Mouse (Mus musculus) limb, embryonic 12.5 days (tissue): Measurements from ENCODE around the gene Cacul1. TPM values are rescaled to one million over a fixed set of nuclear protein-coding genes. Genes with fewer than 3 reads are reported as not detected.

Experiments used
- ATAC-seq: fragments of 200-750 bp; cut with Nextera tagmentation; 2 replicates; pipeline ENCODE4 v1.8.0; 2017; ENCODE audit warnings: low read depth, moderate TSS enrichment; ENCODE audit not compliant: insufficient number of reproducible peaks, insufficient read depth, low FRiP score, low TSS enrichment
- H3K27ac ChIP-seq: fragments of 300-500 bp; sonication (generic); 2 replicates; pipeline ENCODE4 v1.5.1; 2016; ENCODE audit warnings: mild to moderate bottlenecking, moderate library complexity
- H3K27me3 ChIP-seq: fragments of 300-500 bp; sonication (generic); 2 replicates; pipeline ENCODE4 v1.6.1; 2016; ENCODE audit warnings: mild to moderate bottlenecking, moderate library complexity
- H3K36me3 ChIP-seq: fragments of 300-500 bp; sonication (generic); 2 replicates; pipeline ENCODE4 v1.6.1; 2016; ENCODE audit warnings: mild to moderate bottlenecking, moderate library complexity
- H3K4me1 ChIP-seq: fragments of 300-500 bp; sonication (generic); replicated peaks from 2 replicates; pipeline ENCODE4 v1.6.1; 2016
- H3K4me2 ChIP-seq: fragments of 300-500 bp; sonication (generic); 2 replicates; pipeline ENCODE4 v1.6.1; 2016; ENCODE audit warnings: mild to moderate bottlenecking, moderate library complexity
- H3K4me3 ChIP-seq: fragments of 300-500 bp; sonication (generic); replicated peaks from 2 replicates; pipeline ENCODE4 v1.5.1; 2016; ENCODE audit warnings: mild to moderate bottlenecking
- H3K9ac ChIP-seq: fragments of 300-500 bp; sonication (generic); replicated peaks from 2 replicates; pipeline ENCODE4 v1.6.1; 2016; ENCODE audit warnings: mild to moderate bottlenecking, moderate library complexity
- H3K9me3 ChIP-seq: fragments of 300-500 bp; sonication (generic); 2 replicates; pipeline ENCODE4 v1.6.1; 2016; ENCODE audit warnings: mild to moderate bottlenecking, moderate library complexity
- WGBS: fragments of 180-500 bp; shearing (Covaris S2); methylation state at CpG from one replicate; pipeline ENCODE4 v1.1.7; 2016; 5-methylcytosine and 5-hydroxymethylcytosine counted together
- polyA plus RNA-seq: library from polyadenylated mRNA; unstranded; fragments of >200 nt; fragmentation: Nextera tagmentation; extraction: Ambion mirVana; gene quantifications from 2 replicates; pipeline ENCODE4 v1.2.1, GENCODE M21; 2016

Gene Cacul1
- polyA plus RNA-seq, 1 experiment from 2014 or later = 32.9 TPM

DNA sequence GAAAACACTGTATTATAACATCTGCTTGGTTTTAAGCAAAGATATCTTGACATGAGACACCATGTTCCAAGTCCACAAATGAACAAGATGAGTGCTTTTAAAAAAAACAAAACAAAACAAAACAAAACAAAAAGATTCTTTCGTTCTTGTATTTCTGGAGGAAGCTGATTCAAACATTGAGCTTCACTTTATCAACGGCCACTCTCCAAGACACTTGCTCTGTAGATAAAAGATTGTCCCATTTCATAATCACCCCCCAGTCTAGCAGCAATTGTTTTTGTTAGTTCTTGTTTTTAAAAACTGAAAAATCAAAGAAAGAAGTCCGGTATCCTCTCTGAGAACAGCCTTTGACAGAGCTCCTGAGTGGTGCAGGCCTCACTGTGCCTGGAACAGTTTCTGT lies 52.2 kb downstream of the Cacul1 start:
- no peak overlapping the region for H3K4me3 ChIP-seq
- no peaks in the 10 kb centered on the region for H3K9me3 ChIP-seq
- no peaks in the 10 kb centered on the region for H3K27me3 ChIP-seq
- no peak overlapping the region for H3K9ac ChIP-seq
- ATAC-seq = no peak
- no peaks in the 10 kb centered on the region for H3K4me1 ChIP-seq
- peaks cover 65% of the 10 kb centered on the region for H3K36me3 ChIP-seq
- no peak overlapping the region for H3K4me2 ChIP-seq
- WGBS = 94% methylated on average over 3 of the region's 3 CpGs
- no peak overlapping the region for H3K27ac ChIP-seq

DNA sequence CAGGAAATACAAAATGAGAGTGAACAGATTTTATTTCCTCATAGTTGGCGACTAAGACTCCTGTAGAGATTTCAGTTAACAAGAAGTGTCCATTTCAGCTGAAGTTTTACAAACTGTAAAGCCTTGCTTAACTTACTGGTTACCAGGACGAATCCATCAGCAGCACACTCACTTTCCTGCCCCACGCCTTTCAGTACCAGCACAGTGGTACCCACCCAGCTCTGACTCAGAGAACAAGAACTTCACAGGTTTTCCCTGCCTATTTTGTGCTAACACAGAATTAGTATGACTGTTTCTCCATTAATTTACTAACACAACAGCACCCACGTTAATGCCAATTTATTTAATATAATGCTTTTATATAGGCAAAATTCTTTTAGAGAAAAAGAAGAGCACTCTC lies 53.9 kb downstream of the Cacul1 start:
- H3K36me3 ChIP-seq = peaks cover 55% of the 10 kb centered on the region
- no peak overlapping the region for H3K4me2 ChIP-seq
- no peak overlapping the region for H3K4me3 ChIP-seq
- H3K9ac ChIP-seq = no peak overlapping the region
- WGBS = 89% methylated on average over 4 of the region's 4 CpGs
- no peaks in the 10 kb centered on the region for H3K27me3 ChIP-seq
- no peaks in the 10 kb centered on the region for H3K4me1 ChIP-seq
- no peak for ATAC-seq
- H3K27ac ChIP-seq = no peak overlapping the region
- 0 out of 2 replicates have a peak, but pooled peaks cover 2% of the 10 kb centered on the region for H3K9me3 ChIP-seq

DNA sequence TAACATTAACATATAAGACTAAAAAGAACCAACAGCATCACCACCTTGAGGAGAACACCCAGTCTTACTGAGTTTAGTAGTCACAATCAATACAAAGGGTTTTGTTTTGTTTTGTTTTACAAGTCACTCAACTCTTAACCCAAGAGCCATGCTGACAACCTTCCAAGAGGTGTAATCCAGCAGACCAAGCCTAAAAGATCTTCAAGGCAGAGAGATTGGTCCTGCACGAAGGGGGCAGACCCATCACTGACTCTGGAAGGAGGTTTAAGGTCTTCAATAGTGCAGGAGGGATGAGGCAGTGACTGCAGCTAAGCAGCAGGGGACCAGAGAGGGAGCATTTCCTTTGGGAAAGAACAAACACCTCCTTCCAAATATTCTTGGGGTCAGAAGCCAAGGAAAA lies 55.7 kb downstream of the Cacul1 start:
- H3K4me2 ChIP-seq = no peak overlapping the region
- H3K36me3 ChIP-seq = peaks cover 42% of the 10 kb centered on the region
- no peak overlapping the region for H3K9ac ChIP-seq
- H3K4me1 ChIP-seq = no peaks in the 10 kb centered on the region
- no peak overlapping the region for H3K4me3 ChIP-seq
- no peak overlapping the region for H3K27ac ChIP-seq
- ATAC-seq = no peak
- 73% methylated on average over 1 of the region's 1 CpGs for WGBS
- 0 out of 2 replicates have a peak, but pooled peaks cover 2% of the 10 kb centered on the region for H3K9me3 ChIP-seq
- H3K27me3 ChIP-seq = no peaks in the 10 kb centered on the region

DNA sequence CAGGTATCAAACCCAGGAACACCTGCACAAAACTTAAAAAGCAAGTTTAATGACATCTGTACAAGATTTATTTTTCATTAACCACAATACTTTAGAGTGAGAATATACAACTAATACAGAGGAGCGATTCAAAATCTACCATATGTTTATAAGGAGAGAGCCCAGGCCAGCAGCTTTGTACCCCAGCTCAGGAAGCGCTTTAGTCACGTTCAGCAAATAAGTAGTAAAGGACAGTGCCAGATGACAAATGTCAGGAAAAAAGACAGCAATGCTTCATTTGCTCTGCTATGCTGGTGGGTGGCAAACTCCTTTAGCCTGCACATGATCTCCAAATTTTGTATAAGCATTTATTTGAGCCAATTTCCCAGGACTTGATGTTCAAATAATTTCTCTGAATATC lies 56.1 kb downstream of the Cacul1 start:
- Histone ChIP-seq H3K36me3 (peaks cover 38% of the 10 kb centered on the region), H3K27me3 (no peaks in the 10 kb centered on the region), H3K4me3 (no peak overlapping the region), H3K4me1 (no peaks in the 10 kb centered on the region), H3K4me2 (no peak overlapping the region), H3K27ac (no peak overlapping the region), H3K9ac (no peak overlapping the region), H3K9me3 (0 out of 2 replicates have a peak, but pooled peaks cover 2% of the 10 kb centered on the region)
- no peak for ATAC-seq
- 89% methylated on average over 3 of the region's 3 CpGs for WGBS

GRCm38 (mm10) chr19:60520131-60520530 lies 60.7 kb downstream of the Cacul1 start:
- Histone ChIP-seq H3K9me3 (0 out of 2 replicates have a peak, but pooled peaks cover 2% of the 10 kb centered on the region), H3K36me3 (peaks cover 6% of the 10 kb centered on the region), H3K27me3 (no peaks in the 10 kb centered on the region), H3K4me2 (no peak overlapping the region), H3K27ac (no peak overlapping the region), H3K9ac (no peak overlapping the region), H3K4me1 (no peaks in the 10 kb centered on the region), H3K4me3 (no peak overlapping the region)
- 81% methylated on average over 3 of the region's 3 CpGs for WGBS
- no peak for ATAC-seq

DNA sequence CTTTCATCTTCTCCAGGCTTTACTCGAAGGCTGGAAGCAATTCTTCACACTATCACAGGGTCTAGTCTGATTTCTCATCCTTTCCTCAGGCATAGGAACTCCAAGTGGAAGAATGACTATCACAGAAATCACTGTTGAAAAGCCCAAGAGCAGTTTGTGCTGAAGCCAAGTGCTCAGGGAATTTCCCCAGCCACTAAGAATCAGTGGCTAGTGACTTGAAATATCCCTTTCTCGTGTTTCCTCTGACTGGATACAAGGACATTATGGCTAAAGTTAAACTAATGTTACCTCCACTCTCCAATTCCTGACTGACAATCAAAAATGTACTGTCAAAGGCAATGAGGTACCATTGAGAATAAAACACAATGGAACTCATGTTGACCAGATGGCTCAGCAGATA lies 65.8 kb downstream of the Cacul1 start:
- Histone ChIP-seq H3K36me3 (no peaks in the 10 kb centered on the region), H3K27me3 (no peaks in the 10 kb centered on the region), H3K27ac (no peak overlapping the region), H3K9me3 (no peaks in the 10 kb centered on the region), H3K4me3 (no peak overlapping the region), H3K4me2 (no peak overlapping the region), H3K4me1 (no peaks in the 10 kb centered on the region), H3K9ac (no peak overlapping the region)
- no peak for ATAC-seq
- WGBS = 68% methylated on average over 2 of the region's 2 CpGs

GRCm38 (mm10) chr19:60513431-60513830 lies 67.4 kb downstream of the Cacul1 start:
- WGBS = 53% methylated on average over 3 of the region's 3 CpGs
- H3K27me3 ChIP-seq = no peaks in the 10 kb centered on the region
- no peak overlapping the region for H3K4me2 ChIP-seq
- H3K9ac ChIP-seq = no peak overlapping the region
- no peaks in the 10 kb centered on the region for H3K4me1 ChIP-seq
- H3K27ac ChIP-seq = no peak overlapping the region
- no peaks in the 10 kb centered on the region for H3K36me3 ChIP-seq
- no peak for ATAC-seq
- no peaks in the 10 kb centered on the region for H3K9me3 ChIP-seq
- H3K4me3 ChIP-seq = no peak overlapping the region

DNA sequence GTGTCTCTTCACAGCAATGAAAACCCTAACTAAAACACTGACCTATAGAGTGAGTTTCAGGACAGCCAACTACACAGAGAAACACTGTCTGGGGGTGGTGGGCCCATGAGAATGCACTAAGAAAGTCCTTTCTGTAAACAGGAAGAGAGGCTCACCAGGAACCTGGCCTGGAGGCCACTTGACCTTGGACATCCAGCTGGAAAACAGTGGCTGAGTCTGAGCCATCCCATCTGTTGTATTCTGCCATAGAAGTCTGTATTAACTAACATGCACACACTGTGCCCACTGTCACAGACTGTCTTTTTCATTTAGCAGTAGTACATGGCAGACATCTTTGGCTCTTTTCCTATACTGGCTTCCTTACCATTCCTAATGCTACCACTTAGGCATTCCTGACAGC lies 80.6 kb downstream of the Cacul1 start:
- no peak for ATAC-seq
- H3K27me3 ChIP-seq = no peaks in the 10 kb centered on the region
- H3K27ac ChIP-seq = no peak overlapping the region
- H3K36me3 ChIP-seq = no peaks in the 10 kb centered on the region
- H3K9ac ChIP-seq = no peak overlapping the region
- no peak overlapping the region for H3K4me2 ChIP-seq
- H3K9me3 ChIP-seq = no peaks in the 10 kb centered on the region
- H3K4me3 ChIP-seq = no peak overlapping the region
- no peaks in the 10 kb centered on the region for H3K4me1 ChIP-seq

GRCm38 (mm10) chr19:60497171-60497570 lies 83.7 kb downstream of the Cacul1 start:
- 76% methylated on average over 4 of the region's 4 CpGs for WGBS
- Histone ChIP-seq H3K9me3 (no peaks in the 10 kb centered on the region), H3K36me3 (no peaks in the 10 kb centered on the region), H3K4me1 (no peaks in the 10 kb centered on the region), H3K4me3 (no peak overlapping the region), H3K4me2 (no peak overlapping the region), H3K27ac (no peak overlapping the region), H3K27me3 (no peaks in the 10 kb centered on the region), H3K9ac (no peak overlapping the region)
- ATAC-seq = no peak

GRCm38 (mm10) chr19:60495772-60496171 lies 85.1 kb downstream of the Cacul1 start:
- ATAC-seq = no peak
- Histone ChIP-seq H3K27ac (no peak overlapping the region), H3K4me2 (no peak overlapping the region), H3K4me3 (no peak overlapping the region), H3K36me3 (no peaks in the 10 kb centered on the region), H3K27me3 (no peaks in the 10 kb centered on the region), H3K9me3 (no peaks in the 10 kb centered on the region), H3K9ac (no peak overlapping the region), H3K4me1 (no peaks in the 10 kb centered on the region)
- WGBS = 54% methylated on average over 3 of the region's 3 CpGs

GRCm38 (mm10) chr19:60489566-60489965 lies 91.3 kb downstream of the Cacul1 start:
- no peak overlapping the region for H3K4me3 ChIP-seq
- no peak overlapping the region for H3K9ac ChIP-seq
- no peak for ATAC-seq
- H3K4me2 ChIP-seq = no peak overlapping the region
- no peaks in the 10 kb centered on the region for H3K4me1 ChIP-seq
- H3K9me3 ChIP-seq = no peaks in the 10 kb centered on the region
- no peaks in the 10 kb centered on the region for H3K27me3 ChIP-seq
- H3K27ac ChIP-seq = no peak overlapping the region
- H3K36me3 ChIP-seq = no peaks in the 10 kb centered on the region
- 94% methylated on average over 1 of the region's 1 CpGs for WGBS

- no peak overlapping the region for H3K4me3 ChIP-seq
- H3K27me3 ChIP-seq = no peaks in the 10 kb centered on the region; the same call in 1 of the 2 replicates
- no peak overlapping the region for H3K9ac ChIP-seq
- ATAC-seq = no peak
- no peaks in the 10 kb centered on the region for H3K9me3 ChIP-seq
- H3K4me2 ChIP-seq = no peak overlapping the region
- no peaks in the 10 kb centered on the region for H3K4me1 ChIP-seq
- no peaks in the 10 kb centered on the region for H3K36me3 ChIP-seq
- H3K27ac ChIP-seq = no peak overlapping the region
Measured at GRCm38 (mm10) chr19:60485261-60485660, 95.6 kb downstream of the Cacul1 start.
